Mouse (Mus musculus) liver, embryonic 11.5 days (tissue): Measurements from ENCODE around the gene Otulinl. TPM values are rescaled to one million over a fixed set of nuclear protein-coding genes. Genes with fewer than 3 reads are reported as not detected.

Experiments used
- ATAC-seq: fragments of 200-750 bp; cut with Nextera tagmentation; replicated peaks from 2 replicates; pipeline ENCODE4 v1.8.0; 2017; ENCODE audit warnings: moderate number of reproducible peaks, mild to moderate bottlenecking, moderate TSS enrichment, moderate library complexity; ENCODE audit not compliant: low FRiP score
- DNase-seq: peaks from one replicate; pipeline ENCODE4 v3.0.0-alpha.2; 2017; ENCODE audit warnings: low spot score
- H3K27ac ChIP-seq: fragments of 300-500 bp; sonication (generic); 2 replicates; pipeline ENCODE4 v1.5.1; 2014; ENCODE audit warnings: mild to moderate bottlenecking, low read depth, low read length, control low read depth
- H3K27me3 ChIP-seq: fragments of 300-500 bp; sonication (generic); replicated peaks from 2 replicates; pipeline ENCODE4 v1.6.1; 2014; ENCODE audit warnings: low read length, mixed read lengths; ENCODE audit not compliant: control insufficient read depth, insufficient read depth
- H3K36me3 ChIP-seq: fragments of 300-500 bp; sonication (generic); 2 replicates; pipeline ENCODE4 v1.6.1; 2014; ENCODE audit warnings: mild to moderate bottlenecking, low read length, moderate library complexity, mixed read lengths; ENCODE audit not compliant: control insufficient read depth, insufficient read depth
- H3K4me1 ChIP-seq: fragments of 300-500 bp; sonication (generic); replicated peaks from 2 replicates; pipeline ENCODE4 v1.6.1; 2014; ENCODE audit warnings: low read length, mixed read lengths; ENCODE audit not compliant: control insufficient read depth, insufficient read depth
- H3K4me2 ChIP-seq: fragments of 300-500 bp; sonication (generic); 2 replicates; pipeline ENCODE4 v1.6.1; 2014; ENCODE audit warnings: mild to moderate bottlenecking, control low read depth, moderate library complexity
- H3K4me3 ChIP-seq: fragments of 300-500 bp; sonication (generic); 2 replicates; pipeline ENCODE4 v1.5.1; 2014; ENCODE audit warnings: low read depth, low read length, control low read depth
- H3K9ac ChIP-seq: fragments of 300-500 bp; sonication (generic); 2 replicates; pipeline ENCODE4 v1.6.1; 2014; ENCODE audit warnings: low read depth, low read length, control low read depth
- H3K9me3 ChIP-seq: fragments of 300-500 bp; sonication (generic); 2 replicates; pipeline ENCODE4 v1.6.1; 2016; ENCODE audit warnings: low read length, inconsistent platforms, mixed read lengths; ENCODE audit not compliant: control insufficient read depth
- WGBS: fragments of 180-500 bp; shearing (Covaris S2); extraction: QIAGEN DNeasy Blood & Tissue Kit; methylation state at CpG from one replicate; pipeline ENCODE4 v1.1.7; 2014; 5-methylcytosine and 5-hydroxymethylcytosine counted together
- polyA plus RNA-seq: library from polyadenylated mRNA; unstranded; fragments of >200 nt; fragmentation: Nextera tagmentation; extraction: Ambion mirVana; gene quantifications from 2 replicates; pipeline ENCODE4 v1.2.1, GENCODE M21; 2014

Otulinl gene
- polyA plus RNA-seq, 1 experiment from 2014 or later = 14.7 TPM

DNA sequence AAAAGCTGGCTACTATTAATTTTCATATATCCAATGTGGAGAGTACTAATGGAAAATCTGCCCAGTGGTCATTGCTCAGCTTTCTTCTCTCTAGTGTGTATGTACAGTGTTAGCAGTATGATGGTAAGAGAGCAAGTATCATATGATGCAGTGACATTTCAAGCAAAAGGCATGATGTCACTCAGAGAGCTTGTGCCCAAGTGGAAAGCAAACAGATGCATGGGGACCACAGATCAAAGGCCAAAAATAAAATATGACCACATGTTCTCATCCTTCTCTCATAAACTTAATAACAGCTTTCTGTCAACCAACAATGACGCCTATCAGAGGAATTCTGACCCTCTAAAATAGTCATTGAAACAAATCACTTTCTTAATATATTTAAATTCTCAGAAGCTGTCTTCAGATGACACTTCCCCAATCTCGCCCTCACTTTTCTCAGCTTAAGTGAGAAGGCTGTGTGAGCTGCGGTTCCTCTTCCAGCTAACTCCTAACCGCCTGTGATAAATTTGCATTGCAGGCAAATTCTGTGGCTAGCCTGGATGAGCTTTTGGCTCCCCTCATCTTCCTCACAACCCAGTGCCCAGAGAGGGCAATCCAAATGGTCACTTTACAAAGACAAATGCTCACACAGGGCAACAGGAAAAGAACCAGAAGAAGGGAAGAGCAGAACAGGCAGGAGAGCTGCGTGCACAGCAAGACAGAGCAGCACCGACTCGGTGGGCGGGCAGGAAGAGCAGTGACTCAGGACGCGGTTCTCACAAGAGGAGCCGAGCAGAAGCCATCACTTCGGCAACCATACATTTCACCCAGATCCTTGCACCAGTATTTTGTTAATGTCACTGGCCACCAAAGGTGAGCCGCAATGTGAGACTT lies 56.1 kb downstream of the Otulinl start:
- H3K27ac ChIP-seq = no peak overlapping the region
- peaks cover 40% of the 10 kb centered on the region for H3K4me1 ChIP-seq
- peak overlapping the region; percentile 7; the same call in 1 of the 2 replicates for H3K4me2 ChIP-seq
- H3K27me3 ChIP-seq = no peaks in the 10 kb centered on the region
- H3K36me3 ChIP-seq = peaks cover 9% of the 10 kb centered on the region; the same call in 1 of the 2 replicates
- DNase-seq (no peak), ATAC-seq (no peak)
- H3K9ac ChIP-seq = no peak overlapping the region
- H3K9me3 ChIP-seq = no peaks in the 10 kb centered on the region
- H3K4me3 ChIP-seq = no peak overlapping the region
- 58% methylated on average over 13 of the region's 13 CpGs for WGBS

DNA sequence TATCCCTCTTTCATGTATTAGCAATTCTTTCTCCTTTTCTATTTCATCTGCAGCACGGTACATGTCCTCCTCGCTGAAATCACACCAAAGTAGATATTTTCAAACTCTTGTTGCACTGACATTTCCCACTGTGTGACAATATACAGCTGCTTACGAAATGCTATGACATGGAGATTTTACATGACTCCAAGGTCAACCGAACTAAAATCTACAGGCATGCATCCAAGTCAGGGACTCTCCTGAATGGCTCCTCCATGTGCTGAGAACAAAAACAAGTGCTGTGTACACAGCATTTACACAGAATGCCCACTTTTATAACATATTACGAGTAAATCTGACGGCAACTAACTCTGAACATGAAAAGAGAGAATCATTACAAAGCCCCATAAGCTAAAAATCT lies 58.1 kb downstream of the Otulinl start:
- DNase-seq (no peak), ATAC-seq (no peak)
- Histone ChIP-seq H3K4me1 (peaks cover 41% of the 10 kb centered on the region), H3K4me2 (no peak overlapping the region), H3K4me3 (no peak overlapping the region), H3K36me3 (peaks cover 9% of the 10 kb centered on the region; the same call in 1 of the 2 replicates), H3K27me3 (no peaks in the 10 kb centered on the region), H3K9ac (no peak overlapping the region), H3K9me3 (no peaks in the 10 kb centered on the region), H3K27ac (no peak overlapping the region)
- WGBS = 90% methylated on average over 6 of the region's 6 CpGs

DNA sequence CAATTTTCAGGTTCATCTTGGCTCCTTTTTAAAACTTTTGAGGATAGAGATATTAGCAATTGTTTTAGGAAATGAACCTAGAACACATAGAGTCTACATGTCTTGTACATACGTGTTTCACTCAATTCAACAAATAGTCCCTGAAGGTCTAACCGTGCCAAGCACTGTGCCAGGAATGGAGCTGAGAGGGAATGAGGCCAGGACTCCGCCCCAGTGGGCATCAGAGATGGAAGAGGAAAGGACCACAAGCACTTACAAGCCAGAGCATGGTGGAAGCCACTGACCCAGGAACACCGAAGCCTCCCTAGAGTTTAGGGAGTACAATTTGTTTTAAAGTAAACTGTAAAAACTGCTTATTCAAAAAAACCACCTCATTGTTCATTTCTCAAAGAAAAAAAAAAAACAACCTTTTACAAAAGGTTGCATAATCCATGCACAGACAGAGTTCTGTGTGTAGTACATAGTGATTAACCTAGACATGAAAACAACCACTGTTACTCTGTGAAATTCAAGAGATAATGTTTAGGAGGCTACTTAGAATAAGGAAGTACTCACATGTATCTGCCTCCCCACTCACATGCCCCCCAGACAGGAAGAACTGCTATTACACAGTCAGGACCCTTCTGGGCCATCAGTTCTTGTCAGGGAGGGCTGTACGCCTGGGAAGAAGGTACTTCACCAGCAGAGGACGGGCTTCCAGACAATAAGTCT lies 60.7 kb downstream of the Otulinl start:
- Histone ChIP-seq H3K9me3 (no peaks in the 10 kb centered on the region), H3K9ac (no peak overlapping the region), H3K36me3 (peaks cover 12% of the 10 kb centered on the region; the same call in 1 of the 2 replicates), H3K4me2 (no peak overlapping the region), H3K4me1 (peaks cover 16% of the 10 kb centered on the region), H3K4me3 (no peak overlapping the region), H3K27me3 (no peaks in the 10 kb centered on the region), H3K27ac (no peak overlapping the region)
- 81% methylated on average over 6 of the region's 6 CpGs for WGBS
- DNase-seq (no peak), ATAC-seq (no peak)

DNA sequence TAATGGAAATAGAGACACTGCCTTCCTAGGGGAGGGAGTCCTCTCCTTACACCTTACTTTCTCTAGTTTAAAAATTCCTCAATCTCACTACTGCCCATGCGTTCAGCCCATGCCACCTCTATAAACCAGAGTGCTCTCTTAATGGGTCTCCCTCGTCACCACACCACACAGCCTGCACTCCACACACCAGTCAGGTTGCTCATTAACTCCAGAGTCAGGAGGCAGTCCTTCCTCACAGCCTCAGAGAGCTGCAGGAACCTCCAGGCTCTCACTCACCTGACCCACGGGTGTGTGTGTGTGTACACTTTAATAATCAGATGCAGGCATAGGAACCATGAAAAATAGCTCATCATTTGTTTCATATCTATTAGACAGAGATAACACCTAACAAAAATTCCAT lies 61.7 kb downstream of the Otulinl start:
- peak overlapping the region; percentile 3; the same call in 1 of the 2 replicates for H3K4me2 ChIP-seq
- peaks cover 15% of the 10 kb centered on the region for H3K4me1 ChIP-seq
- DNase-seq = no peak
- H3K9ac ChIP-seq = no peak overlapping the region
- no peaks in the 10 kb centered on the region for H3K9me3 ChIP-seq
- H3K36me3 ChIP-seq = peaks cover 17% of the 10 kb centered on the region; the same call in 1 of the 2 replicates
- no peak overlapping the region for H3K27ac ChIP-seq
- ATAC-seq = peak; percentile 29; the same call in 1 of the 2 replicates
- H3K4me3 ChIP-seq = no peak overlapping the region
- no peaks in the 10 kb centered on the region for H3K27me3 ChIP-seq
- WGBS = 66% methylated on average over 3 of the region's 3 CpGs

DNA sequence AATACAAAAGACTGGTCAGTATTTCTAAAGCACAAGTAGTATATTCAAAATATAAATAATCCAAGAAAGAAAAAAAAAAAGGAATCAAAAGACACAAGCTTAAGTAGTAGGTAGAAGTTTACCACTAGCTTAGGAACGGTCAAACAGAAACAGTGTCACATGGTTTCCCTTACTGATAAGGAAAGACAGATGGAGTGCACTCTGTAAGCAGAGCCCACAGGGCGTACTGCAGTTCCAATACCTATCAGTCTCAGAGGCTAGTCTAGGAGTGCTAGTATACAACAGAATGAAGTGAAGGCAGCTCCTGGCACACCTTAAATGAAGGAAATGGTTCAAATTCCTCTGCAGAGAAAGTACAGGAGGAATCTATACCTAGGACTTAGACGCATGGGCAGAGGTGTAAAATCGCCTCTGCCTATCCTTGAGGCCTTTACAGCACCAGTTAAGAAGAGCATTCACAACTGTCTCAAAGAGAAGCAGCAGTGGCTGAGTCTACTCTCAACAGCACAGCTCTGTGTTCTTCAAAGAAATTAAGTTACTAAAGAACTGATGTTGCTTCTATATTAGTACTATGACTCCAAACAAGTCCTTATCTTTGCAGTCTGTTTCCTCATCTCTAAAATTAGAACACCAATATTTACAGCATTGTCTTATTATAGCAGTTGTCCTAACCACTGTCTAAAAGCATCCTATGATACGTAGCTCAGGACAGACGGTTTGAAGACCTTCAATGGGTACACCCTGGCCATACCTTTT lies 62.4 kb downstream of the Otulinl start:
- Histone ChIP-seq H3K4me1 (peaks cover 15% of the 10 kb centered on the region), H3K27ac (peak overlapping the region; percentile 25; the same call in 1 of the 2 replicates), H3K4me2 (peak overlapping the region; percentile 3), H3K4me3 (no peak overlapping the region), H3K27me3 (no peaks in the 10 kb centered on the region), H3K9ac (no peak overlapping the region), H3K9me3 (no peaks in the 10 kb centered on the region), H3K36me3 (peaks cover 17% of the 10 kb centered on the region; the same call in 1 of the 2 replicates)
- DNase-seq = no peak
- ATAC-seq = peak; percentile 91
- 41% methylated on average over 6 of the region's 6 CpGs for WGBS

DNA sequence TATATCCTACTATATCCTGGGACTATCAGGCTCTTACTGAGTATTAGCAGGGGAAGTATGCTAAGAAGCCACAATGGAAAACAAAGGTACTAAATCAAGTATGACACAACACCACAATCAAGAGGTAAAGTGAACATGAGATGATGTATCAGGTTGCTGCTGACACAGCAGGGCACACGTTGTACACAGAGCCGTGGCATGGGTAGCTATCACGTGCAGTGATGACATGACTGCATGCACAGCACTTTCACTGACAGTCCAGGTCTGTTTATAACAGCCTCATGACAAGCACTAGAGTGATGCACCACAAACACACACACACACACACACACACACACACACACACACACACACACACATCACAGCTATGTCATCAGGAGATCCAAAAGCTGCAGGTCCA lies 64.2 kb downstream of the Otulinl start:
- ATAC-seq = no peak
- Histone ChIP-seq H3K4me3 (no peak overlapping the region), H3K27ac (no peak overlapping the region), H3K36me3 (peaks cover 13% of the 10 kb centered on the region; the same call in 1 of the 2 replicates), H3K4me1 (peaks cover 15% of the 10 kb centered on the region), H3K4me2 (no peak overlapping the region), H3K27me3 (no peaks in the 10 kb centered on the region), H3K9me3 (no peaks in the 10 kb centered on the region), H3K9ac (no peak overlapping the region)
- no peak for DNase-seq
- WGBS = 93% methylated on average over 3 of the region's 3 CpGs

DNA sequence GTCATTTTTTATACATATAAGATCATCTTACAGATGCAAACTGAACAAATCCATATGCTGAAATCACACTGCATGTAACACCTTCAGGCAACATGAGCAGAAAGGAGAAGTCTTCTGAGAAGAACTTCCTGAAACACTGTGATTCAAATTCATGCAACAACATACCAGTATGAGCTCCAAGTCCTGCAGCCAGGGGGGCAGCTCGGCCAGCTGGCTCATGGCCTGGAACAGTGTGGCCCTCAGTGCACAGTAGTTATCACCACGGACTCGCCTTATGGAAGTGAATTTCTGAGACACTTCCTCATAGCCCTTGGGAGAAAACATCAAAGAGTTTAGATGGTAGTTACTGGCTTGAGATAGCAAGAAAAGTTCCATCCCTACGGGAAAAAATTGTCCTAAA lies 65.2 kb downstream of the Otulinl start:
- Histone ChIP-seq H3K36me3 (peaks cover 17% of the 10 kb centered on the region), H3K27me3 (no peaks in the 10 kb centered on the region), H3K4me3 (no peak overlapping the region), H3K4me1 (peaks cover 13% of the 10 kb centered on the region), H3K4me2 (no peak overlapping the region), H3K27ac (no peak overlapping the region), H3K9me3 (no peaks in the 10 kb centered on the region), H3K9ac (no peak overlapping the region)
- WGBS = 84% methylated on average over 4 of the region's 4 CpGs
- DNase-seq = no peak
- ATAC-seq = no peak

DNA sequence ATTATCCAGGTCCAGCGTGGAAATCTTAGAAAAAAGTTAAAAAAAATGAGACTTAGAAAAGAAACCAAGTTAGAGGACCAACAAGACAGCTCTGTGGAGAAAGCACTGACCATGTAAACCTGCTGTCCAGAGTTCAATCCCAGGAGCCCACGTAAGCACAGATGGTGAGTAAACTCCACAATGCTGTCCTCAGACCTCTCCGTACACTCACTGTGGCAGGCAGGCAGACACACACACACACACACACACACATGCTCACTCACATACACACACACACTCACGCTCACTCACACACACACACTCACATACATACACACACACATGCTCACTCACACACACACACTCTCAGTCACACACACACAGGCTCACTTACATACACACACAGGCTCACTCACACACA lies 68.1 kb downstream of the Otulinl start:
- no peak for DNase-seq
- H3K9me3 ChIP-seq = no peaks in the 10 kb centered on the region
- H3K4me1 ChIP-seq = no peaks in the 10 kb centered on the region
- H3K4me2 ChIP-seq = no peak overlapping the region
- H3K27me3 ChIP-seq = no peaks in the 10 kb centered on the region
- 90% methylated on average over 4 of the region's 4 CpGs for WGBS
- H3K9ac ChIP-seq = no peak overlapping the region
- no peak overlapping the region for H3K27ac ChIP-seq
- H3K4me3 ChIP-seq = no peak overlapping the region
- ATAC-seq = 0 out of 2 replicates have a peak, but pooled peaks have one; percentile 10
- H3K36me3 ChIP-seq = peaks cover 23% of the 10 kb centered on the region
